Mouse (Mus musculus) midbrain, postnatal 0 days (tissue): ENCODE results near the gene Usp34. TPM values are rescaled to one million over a fixed set of nuclear protein-coding genes. Genes with fewer than 3 reads are reported as not detected.

Experiments
- ATAC-seq: fragments of 200-750 bp; cut with Nextera tagmentation; 2 replicates; pipeline ENCODE4 v1.8.0; 2017; ENCODE audit warnings: moderate number of reproducible peaks, mild to moderate bottlenecking, moderate TSS enrichment, moderate library complexity; ENCODE audit not compliant: low FRiP score
- DNase-seq: peaks from one replicate; pipeline ENCODE4 v3.0.0-alpha.2; 2015; ENCODE audit warnings: low spot score
- H3K27ac ChIP-seq: fragments of 300-500 bp; sonication (generic); 2 replicates; pipeline ENCODE4 v1.5.1; 2014; ENCODE audit warnings: low read depth, mild to moderate bottlenecking, low read length, mixed read lengths
- H3K27me3 ChIP-seq: fragments of 300-500 bp; sonication (generic); 2 replicates; pipeline ENCODE4 v1.6.1; 2014; ENCODE audit warnings: low read length, control low read depth, mixed read lengths; ENCODE audit not compliant: insufficient read depth
- H3K36me3 ChIP-seq: fragments of 300-500 bp; sonication (generic); 2 replicates; pipeline ENCODE4 v1.6.1; 2014; ENCODE audit warnings: low read length, control low read depth, mixed read lengths; ENCODE audit not compliant: insufficient read depth
- H3K4me1 ChIP-seq: fragments of 300-500 bp; sonication (generic); 2 replicates; pipeline ENCODE4 v1.6.1; 2014; ENCODE audit warnings: mild to moderate bottlenecking, control low read depth, antibody characterized with exemption, low read length, mixed read lengths; ENCODE audit not compliant: insufficient read depth
- H3K4me2 ChIP-seq: fragments of 300-500 bp; sonication (generic); 2 replicates; pipeline ENCODE4 v1.6.1; 2014; ENCODE audit warnings: low read depth, mild to moderate bottlenecking, low read length, mixed read lengths; ENCODE audit not compliant: poor library complexity, severe bottlenecking
- H3K4me3 ChIP-seq: fragments of 300-500 bp; sonication (generic); 2 replicates; pipeline ENCODE4 v1.5.1; 2014; ENCODE audit warnings: low read depth, mild to moderate bottlenecking, low read length, moderate library complexity
- H3K9ac ChIP-seq: fragments of 300-500 bp; sonication (generic); replicated peaks from 2 replicates; pipeline ENCODE4 v1.6.1; 2014; ENCODE audit warnings: mild to moderate bottlenecking, low read length, moderate library complexity, mixed read lengths; ENCODE audit not compliant: poor library complexity, severe bottlenecking
- H3K9me3 ChIP-seq: fragments of 300-500 bp; sonication (generic); 2 replicates; pipeline ENCODE4 v1.6.1; 2016; ENCODE audit warnings: low read length, control low read depth
- CTCF ChIP-seq: IDR thresholded peaks from 2 replicates; pipeline ENCODE4 v1.5.1; 2016; ENCODE audit warnings: antibody characterized with exemption, mild to moderate bottlenecking
- WGBS: fragments of 180-500 bp; shearing (Covaris S2); extraction: QIAGEN DNeasy Blood & Tissue Kit; methylation state at CpG from one replicate; pipeline ENCODE4 v1.1.7; 2014; 5-methylcytosine and 5-hydroxymethylcytosine counted together
- polyA plus RNA-seq: library from polyadenylated mRNA; unstranded; fragments of >200 nt; fragmentation: Nextera tagmentation; extraction: Ambion mirVana; gene quantifications from 2 replicates; pipeline ENCODE4 v1.2.1, GENCODE M21; 2015
- total RNA-seq: library from RNA; depleted of rRNA; stranded (reverse); fragments of >200 nt; gene quantifications from 2 replicates; pipeline ENCODE4 v1.2.3, GENCODE M21; 2014; rRNA removed

Gene Usp34
- 107 and 140 TPM in 2 replicates for total RNA-seq
- 24.1 and 30.2 TPM in 2 replicates for polyA plus RNA-seq

DNA sequence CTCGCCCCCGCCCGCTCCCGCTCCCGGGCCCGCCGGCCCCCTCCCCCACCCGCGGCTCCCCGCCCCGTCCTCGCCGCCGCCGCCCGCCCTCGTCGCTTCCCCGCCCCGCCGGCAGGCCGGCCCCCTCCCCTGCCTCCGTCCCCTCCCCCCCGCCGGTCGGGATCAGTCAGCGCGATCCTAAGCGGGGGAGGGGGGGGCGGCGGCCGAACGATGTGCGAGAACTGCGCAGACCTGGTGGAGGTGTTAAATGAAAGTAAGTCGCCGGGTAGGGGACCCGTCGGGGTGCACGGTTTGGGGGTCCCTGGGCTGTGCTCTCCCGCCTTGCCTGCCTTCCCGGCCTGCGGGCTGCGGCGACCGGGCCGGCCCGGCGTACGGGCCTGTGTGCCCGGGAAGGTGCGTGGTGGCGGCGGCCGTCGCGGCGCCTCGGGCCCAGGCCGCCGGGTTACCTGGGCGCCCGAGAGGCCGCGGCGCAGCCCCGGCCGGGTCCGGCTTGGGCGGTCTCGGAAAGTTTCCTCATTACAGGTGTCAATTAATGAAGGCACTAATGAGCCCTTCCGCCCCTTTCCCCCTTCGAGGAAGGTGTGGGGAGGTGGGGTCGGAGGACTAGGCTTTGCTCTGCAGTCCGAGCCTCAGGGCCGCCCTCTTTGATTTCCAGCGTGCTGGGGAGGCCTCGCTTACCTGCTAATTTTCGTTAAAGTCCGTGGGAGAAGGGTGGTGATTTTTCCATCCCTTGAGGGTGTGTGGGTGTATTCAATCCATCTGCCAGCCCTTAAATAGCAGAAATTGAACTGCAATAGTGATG lies at the start of gene Usp34:
Gene Usp34, plus strand, starts transcription at position 132 of the 802 bp plus-strand sequence.
- peak within 1 kb of the TSS; percentile 95 for H3K27ac ChIP-seq
- H3K27me3 ChIP-seq = no peaks in the 10 kb centered on the region
- peak within 1 kb of the TSS; percentile 58 for H3K4me2 ChIP-seq
- no peak for TF ChIP-seq CTCF
- 0% methylated on average over 32 of the region's 80 CpGs for WGBS
- peak within 1 kb of the TSS; percentile 98 for H3K9ac ChIP-seq
- 0 out of 2 replicates have a peak, but pooled peaks cover 5% of the 10 kb centered on the region for H3K4me1 ChIP-seq
- H3K9me3 ChIP-seq = no peaks in the 10 kb centered on the region
- H3K4me3 ChIP-seq = peak within 1 kb of the TSS; percentile 97
- DNase-seq (peak; percentile 9), ATAC-seq (peak; percentile 55; the same call in 1 of the 2 replicates)
- no peaks in the 10 kb centered on the region for H3K36me3 ChIP-seq

DNA sequence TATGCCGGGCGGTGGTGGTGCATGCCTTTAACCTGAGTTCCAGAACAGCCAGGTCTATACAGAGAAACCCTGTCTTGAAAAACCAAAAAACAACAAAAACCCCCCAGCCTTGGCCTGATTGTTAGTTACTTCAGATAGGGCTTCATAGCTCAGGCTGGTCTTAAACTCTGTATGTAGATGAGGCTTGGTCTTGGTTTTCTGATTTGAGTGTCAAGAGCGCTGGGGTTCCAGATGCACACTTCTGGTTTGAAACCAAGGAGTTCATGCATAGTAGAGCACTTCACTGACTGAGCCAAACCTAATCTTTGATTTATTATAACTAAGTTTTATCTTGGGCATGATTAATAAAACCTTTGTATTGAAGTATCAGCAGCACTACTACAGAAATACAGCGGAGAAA lies 47.6 kb upstream of the Usp34 start:
- TF ChIP-seq CTCF = no peak
- Histone ChIP-seq H3K9ac (no peak overlapping the region), H3K27ac (no peak overlapping the region), H3K4me3 (no peak overlapping the region), H3K27me3 (no peaks in the 10 kb centered on the region), H3K9me3 (no peaks in the 10 kb centered on the region), H3K4me2 (no peak overlapping the region), H3K4me1 (no peaks in the 10 kb centered on the region), H3K36me3 (no peaks in the 10 kb centered on the region; the same call in 1 of the 2 replicates)
- WGBS = 93% methylated on average over 4 of the region's 4 CpGs
- no peak for ATAC-seq
- no peak for DNase-seq

DNA sequence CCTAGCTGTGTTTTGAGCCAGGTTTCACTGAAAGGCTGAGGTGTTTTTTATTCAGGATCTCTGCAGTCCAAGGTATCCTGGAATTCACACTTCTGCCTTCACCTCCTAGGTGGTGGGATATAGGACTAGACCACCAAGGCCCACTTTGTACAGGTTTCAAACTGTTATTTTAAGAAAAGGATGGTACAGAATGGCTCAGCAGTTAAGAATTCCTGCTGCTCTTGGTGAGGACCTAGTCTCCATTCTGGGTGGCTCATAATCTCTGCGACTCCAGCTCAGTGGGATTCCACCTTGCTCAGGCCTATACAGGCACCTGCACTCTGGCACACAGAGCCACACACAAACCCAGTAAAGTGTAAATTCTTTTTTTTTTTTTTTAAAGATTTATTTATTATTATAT lies 47.2 kb upstream of the Usp34 start:
- H3K36me3 ChIP-seq = no peaks in the 10 kb centered on the region; the same call in 1 of the 2 replicates
- H3K4me2 ChIP-seq = no peak overlapping the region
- no peak for TF ChIP-seq CTCF
- no peaks in the 10 kb centered on the region for H3K9me3 ChIP-seq
- H3K4me1 ChIP-seq = no peaks in the 10 kb centered on the region
- no peak overlapping the region for H3K27ac ChIP-seq
- ATAC-seq (no peak), DNase-seq (no peak)
- H3K4me3 ChIP-seq = no peak overlapping the region
- no peaks in the 10 kb centered on the region for H3K27me3 ChIP-seq
- H3K9ac ChIP-seq = no peak overlapping the region
- 75% methylated on average over 1 of the region's 1 CpGs for WGBS

DNA sequence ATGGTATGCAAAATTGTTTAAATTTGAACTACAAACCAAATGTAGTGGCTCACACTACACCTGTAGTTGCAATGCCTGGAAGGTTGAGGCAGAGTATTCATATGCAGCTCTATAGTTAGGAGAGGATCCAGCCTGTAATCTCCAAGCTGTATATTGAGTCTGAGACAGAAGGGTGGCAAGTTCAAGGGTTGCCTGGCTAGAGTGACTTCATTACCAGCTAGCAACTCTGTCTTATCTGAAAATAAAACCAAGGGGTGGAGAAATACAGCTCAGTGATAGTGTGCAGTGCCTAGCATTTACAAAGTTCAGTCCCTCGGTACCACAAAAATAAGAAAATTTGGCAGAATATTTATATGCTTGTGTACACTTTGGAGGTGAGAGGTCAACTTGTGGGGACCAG lies 46.5 kb upstream of the Usp34 start:
- DNase-seq (no peak), ATAC-seq (no peak)
- Histone ChIP-seq H3K9me3 (no peaks in the 10 kb centered on the region), H3K4me1 (no peaks in the 10 kb centered on the region), H3K4me3 (no peak overlapping the region), H3K27ac (no peak overlapping the region), H3K36me3 (no peaks in the 10 kb centered on the region; the same call in 1 of the 2 replicates), H3K4me2 (no peak overlapping the region), H3K27me3 (no peaks in the 10 kb centered on the region), H3K9ac (no peak overlapping the region)
- TF ChIP-seq CTCF = no peak
- 100% methylated on average over 1 of the region's 1 CpGs for WGBS

DNA sequence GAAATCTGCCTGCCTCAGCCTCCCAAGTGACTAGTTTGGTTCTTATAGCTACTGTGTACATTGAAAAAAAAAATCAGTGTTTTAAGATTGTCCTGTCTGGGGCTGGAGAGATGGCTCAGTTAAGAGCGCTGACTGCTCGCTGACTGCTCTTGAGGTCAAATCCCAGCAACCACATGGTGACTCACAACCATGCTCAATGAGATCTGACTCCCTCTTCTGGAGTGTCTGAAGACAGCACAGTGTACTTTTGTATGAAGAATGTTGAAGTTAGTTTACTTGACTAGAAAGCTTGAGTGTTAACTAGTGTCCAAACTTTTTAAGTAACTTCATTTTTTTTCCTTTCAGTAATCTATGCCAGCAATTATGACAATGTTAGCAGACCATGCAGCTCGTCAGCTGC lies 45.2 kb upstream of the Usp34 start:
- DNase-seq (no peak), ATAC-seq (no peak)
- peak; percentile 45; the same call in 1 of the 2 replicates for TF ChIP-seq CTCF
- H3K36me3 ChIP-seq = peaks cover 3% of the 10 kb centered on the region; the same call in 1 of the 2 replicates
- no peak overlapping the region for H3K27ac ChIP-seq
- no peaks in the 10 kb centered on the region for H3K9me3 ChIP-seq
- H3K4me1 ChIP-seq = no peaks in the 10 kb centered on the region
- no peak overlapping the region for H3K4me2 ChIP-seq
- H3K4me3 ChIP-seq = no peak overlapping the region
- H3K27me3 ChIP-seq = no peaks in the 10 kb centered on the region
- 83% methylated on average over 3 of the region's 3 CpGs for WGBS
- no peak overlapping the region for H3K9ac ChIP-seq

DNA sequence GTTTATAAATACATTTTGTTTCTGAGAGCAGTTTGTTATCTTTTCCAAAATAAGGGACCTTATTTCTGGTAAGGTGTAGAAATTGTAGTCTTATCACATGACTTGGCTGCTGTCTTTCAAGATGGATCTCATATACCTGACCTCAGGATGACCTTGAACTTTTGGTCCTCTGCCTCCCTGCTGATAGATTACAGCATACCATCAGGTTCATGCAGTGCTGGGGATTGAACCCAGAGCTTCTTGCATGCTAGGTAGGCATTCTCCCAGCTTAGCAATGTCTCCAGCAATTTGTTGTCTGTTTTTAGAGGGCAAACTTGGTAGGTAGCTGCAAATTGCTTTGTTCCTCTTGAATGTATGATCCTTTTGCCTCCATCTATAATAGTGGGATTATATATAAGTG lies 41.7 kb upstream of the Usp34 start:
- H3K9me3 ChIP-seq = no peaks in the 10 kb centered on the region
- H3K4me3 ChIP-seq = no peak overlapping the region
- H3K27ac ChIP-seq = no peak overlapping the region
- DNase-seq = no peak
- H3K36me3 ChIP-seq = peaks cover 3% of the 10 kb centered on the region; the same call in 1 of the 2 replicates
- no peaks in the 10 kb centered on the region for H3K4me1 ChIP-seq
- no peaks in the 10 kb centered on the region for H3K27me3 ChIP-seq
- TF ChIP-seq CTCF = no peak
- ATAC-seq = no peak
- no peak overlapping the region for H3K9ac ChIP-seq
- no peak overlapping the region for H3K4me2 ChIP-seq
